Mouse (Mus musculus) left cerebral cortex, adult 9 months (tissue): ENCODE data around the gene Fhod1.

ENCODE experiments used
- DNase-seq, 2 experiments: peaks; one replicate each; pipeline ENCODE4 v3.0.0; 2022; ENCODE audit warnings: low spot score in 2 of 2

The Fhod1 gene

DNA sequence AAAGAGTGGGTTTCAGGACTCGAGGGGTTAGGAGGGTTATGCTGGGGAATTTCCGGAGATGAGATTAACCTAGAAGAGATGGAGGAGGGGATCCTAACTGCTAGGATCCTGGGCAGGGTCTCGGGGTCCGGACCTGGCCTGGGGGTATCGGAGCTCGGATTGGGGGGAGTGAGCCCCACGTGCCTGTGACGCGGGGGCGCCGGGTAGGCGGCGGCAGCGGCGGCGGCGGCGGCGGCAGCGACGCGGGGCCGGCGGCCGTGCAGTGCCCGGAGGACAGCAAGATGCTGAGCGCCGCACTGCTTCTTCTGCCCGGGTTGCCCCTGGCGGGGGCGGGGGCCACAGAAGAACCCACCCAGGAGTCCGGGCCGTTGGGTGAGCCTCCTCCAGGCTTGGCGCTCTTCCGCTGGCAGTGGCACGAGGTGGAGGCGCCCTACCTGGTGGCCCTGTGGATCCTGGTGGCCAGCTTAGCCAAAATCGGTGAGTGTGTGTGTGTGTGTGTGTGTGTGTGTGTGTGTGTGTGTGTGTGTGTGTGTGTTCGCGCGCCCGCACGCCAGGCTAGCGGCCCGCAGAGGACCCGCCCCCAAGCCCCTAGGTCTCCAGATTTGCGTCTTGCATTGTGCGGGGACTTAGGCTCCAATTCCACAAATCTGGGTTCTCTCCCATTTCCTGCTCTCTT lies 1.5 kb upstream of the Fhod1 start:
- peak in 1 of 2 experiments; percentile 34 for DNase-seq

GRCm38 (mm10) chr8:105348450-105349095 lies 820 bp upstream of the Fhod1 start, which contains the start of gene Slc9a5:
Slc9a5 (plus strand) TSS chr8:105348843.
- peak in 1 of 2 experiments; percentile 49 for DNase-seq

DNA sequence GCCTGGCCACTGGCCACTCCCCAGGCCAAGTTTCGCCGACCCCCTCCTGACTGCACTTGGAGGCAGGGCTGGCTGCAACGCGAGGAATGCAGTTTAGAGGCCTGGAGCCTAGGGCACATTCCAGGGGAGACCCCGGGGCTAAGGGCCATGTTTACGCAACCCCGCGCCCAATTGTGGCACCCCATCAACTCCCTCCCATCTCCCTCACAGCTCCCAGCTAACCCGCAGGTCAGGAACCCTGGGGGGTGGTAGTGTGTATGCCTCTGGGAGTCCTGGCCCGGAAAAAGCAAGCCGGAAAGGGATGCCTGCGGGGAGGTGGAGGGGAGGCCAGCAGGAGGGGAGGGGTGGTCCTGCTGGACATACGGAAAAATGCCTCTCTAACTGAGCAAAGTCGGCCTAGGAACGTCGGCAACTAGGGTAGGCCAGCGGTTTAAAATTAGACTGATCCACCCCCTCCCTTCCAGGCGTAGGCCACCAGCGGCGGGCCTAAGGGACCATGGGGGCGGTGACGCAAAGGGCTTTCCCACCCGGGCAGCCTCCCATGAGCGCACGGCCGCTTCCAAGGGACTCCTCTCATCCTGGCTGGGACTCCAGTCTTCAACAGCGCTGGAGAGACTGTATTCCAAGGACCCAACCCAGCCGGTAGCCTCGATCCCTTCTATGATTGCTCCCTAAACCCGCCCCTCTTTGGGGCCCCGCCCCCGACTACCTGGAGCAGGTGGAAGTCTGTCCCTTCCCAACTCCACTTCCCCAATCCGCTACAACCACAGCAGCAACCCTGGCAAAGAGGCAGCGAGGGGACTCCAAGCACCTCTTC lies 934 bp downstream of the Fhod1 start:
- peak in 1 of 2 experiments; percentile 38 for DNase-seq

DNA sequence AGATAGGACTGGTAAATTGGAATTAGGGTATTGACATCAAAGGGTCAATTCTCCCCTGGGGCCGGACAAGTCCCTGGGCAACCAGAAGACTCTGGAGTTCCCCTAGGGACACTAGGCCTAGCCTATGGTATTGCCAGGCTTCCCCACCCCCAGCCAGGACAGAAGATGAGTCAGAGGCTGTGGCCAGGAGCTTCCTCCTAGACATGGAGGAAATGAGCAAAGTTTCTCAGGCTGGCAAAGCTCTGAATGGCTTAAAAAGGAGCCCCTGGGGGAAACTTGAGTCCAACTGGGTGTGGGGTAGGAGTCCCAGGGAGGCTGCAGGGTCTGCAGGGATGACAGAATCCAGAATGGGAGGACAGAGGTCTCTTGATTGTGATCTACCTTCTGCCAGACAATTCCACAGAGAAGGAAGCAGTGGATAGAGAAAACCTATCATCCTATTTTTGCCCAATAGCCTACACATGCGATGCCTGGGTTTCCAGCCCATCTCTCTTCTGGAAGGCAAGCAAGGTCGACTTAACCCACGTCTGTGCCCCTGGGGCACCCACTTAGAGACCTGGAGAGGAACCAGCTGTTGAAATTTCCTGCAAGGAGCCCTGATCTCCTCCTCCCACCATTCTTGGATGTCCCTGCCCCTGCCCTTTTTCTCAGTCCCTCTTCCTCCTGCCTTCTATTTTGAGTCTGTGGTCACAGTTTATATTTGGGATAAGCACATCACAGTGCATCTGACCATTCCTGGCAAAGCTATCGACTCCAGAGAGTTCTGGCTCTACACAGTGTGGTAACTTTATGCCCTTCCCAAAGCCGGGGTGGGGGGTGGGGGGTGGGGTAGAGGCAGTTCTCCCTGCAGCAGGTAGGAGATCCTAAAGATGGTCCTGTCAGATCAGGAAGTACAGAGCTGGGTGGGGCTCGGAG lies 2.4 kb downstream of the Fhod1 start:
- peak in 1 of 2 experiments; percentile 31 for DNase-seq

GRCm38 (mm10) chr8:105343791-105344574 lies 3.8 kb downstream of the Fhod1 start:
- DNase-seq: no peak

DNA sequence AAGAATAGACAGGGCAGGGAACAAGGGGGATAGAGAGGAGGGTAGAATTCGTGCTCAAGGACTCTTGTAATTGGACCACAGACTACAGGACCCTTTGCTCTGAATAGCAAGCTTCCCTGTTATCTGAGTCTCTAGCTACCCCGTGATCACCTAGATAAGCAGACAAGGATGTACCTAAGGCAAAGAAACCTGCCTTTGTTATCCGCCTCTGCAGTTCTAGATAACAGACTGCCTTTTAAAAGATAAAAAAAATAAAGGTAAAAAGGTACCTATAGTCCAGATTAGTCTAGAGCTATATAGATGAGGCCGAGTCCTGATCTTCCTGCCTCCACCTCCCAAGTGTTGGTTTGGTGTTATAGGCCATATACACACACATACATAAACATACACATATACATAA lies 5.0 kb downstream of the Fhod1 start:
- no peak for DNase-seq

DNA sequence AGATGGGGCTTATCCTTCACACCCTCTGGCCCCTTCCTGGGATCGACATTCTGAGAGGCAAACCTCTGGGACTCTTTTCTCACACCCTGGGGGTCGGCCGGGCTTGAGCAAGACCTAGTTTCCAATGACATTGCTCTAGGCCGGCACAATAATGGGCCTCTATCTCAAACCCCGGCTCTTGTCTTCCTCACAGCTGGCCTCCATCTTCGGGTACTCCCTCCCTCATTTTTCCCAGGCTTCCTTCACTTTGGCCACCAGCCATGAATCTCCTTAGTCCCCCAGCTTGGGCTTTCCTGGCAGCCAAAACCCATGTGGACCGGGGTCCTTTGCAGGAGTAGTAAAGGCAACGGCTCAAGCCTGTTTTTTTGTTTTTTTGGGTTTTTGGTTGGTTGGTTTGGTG lies 6.4 kb downstream of the Fhod1 start:
- DNase-seq: no peak

GRCm38 (mm10) chr8:105339886-105340635 lies 7.7 kb downstream of the Fhod1 start:
- DNase-seq: no peak

- no peak for DNase-seq
Measured at GRCm38 (mm10) chr8:105338992-105339391, 8.8 kb downstream of the Fhod1 start.

DNA sequence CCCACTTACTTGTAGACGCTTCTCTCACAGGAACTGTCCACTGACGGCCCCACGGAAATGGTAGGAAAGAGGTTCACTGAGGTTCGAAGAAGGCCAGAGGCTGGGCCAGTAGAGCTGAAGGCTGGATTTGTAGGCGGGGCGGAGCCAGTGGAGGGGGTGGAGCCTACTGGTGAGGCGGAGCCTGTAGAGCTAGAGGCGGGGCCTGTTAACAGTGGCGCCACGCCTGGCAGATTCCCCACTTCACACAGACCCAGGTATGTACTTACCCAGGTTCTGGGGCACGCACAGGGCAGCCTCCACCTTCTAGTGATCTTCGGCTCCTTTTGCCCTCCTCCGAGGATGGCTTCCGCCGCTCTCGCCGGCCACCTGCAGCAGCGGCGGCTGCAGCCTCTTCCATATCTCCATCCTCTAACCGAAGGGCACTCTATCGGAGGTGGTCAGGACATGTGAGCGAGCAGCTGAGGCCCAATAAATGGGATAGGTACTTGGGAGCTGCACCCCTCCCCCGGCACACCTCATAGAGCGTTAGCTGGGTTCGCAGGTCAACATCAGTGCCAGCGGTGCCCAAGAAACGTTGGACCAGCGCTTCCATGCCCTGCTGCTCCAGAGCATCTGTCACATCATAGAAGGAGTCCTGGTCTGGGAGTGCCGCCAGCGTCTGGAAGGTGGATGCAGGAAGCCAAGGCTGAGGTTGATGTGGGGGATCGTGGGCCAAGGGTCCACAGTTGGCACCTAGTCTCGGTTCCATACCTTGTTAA lies 11.2 kb downstream of the Fhod1 start:
- no peak for DNase-seq

- no peak for DNase-seq
Measured at GRCm38 (mm10) chr8:105332523-105332922, 15.2 kb downstream of the Fhod1 start.

GRCm38 (mm10) chr8:105331931-105332330 lies 15.8 kb downstream of the Fhod1 start:
- no peak for DNase-seq

DNA sequence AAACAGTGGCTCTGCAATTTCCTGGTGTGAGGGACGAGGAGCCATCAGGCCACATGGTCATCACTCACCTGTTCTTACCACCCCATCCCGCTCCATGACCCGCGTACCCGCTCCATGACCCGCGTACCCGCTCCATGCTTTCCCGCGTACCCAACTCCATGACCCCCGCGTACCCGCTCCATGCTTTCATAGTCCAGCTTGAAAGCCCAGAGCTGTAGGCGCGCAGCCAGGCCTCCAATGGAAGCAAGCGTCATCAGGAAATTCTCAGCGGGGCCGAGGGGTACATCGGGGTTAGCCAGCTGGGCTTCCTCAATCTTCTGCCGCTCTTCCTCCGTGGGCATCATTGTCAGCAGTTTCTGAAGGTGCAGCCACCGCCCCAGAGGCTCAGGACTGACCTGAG lies 16.3 kb downstream of the Fhod1 start:
- DNase-seq: no peak

DNA sequence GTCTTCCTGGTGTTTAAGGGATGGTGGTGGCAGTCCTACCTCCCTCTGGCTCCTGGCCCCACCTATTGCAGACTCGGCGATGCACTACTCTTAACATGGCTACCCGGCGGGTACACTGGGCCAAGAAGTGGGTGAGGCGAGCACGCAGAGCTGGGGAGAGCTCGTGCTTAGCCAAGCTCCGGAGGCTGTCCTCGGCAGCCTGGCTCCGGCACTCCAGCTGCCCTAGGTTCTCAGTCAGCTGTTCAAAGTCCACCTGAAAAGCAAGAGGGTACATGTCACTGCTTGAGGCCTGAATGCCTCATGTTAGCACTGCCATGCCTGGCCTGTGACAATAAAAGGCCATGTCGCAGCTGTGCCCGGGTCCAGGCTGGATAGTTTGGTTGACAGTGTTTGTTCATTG lies 17.4 kb downstream of the Fhod1 start:
- no peak for DNase-seq

- no peak for DNase-seq
Measured at GRCm38 (mm10) chr8:105326968-105327367, 20.8 kb downstream of the Fhod1 start.

DNA sequence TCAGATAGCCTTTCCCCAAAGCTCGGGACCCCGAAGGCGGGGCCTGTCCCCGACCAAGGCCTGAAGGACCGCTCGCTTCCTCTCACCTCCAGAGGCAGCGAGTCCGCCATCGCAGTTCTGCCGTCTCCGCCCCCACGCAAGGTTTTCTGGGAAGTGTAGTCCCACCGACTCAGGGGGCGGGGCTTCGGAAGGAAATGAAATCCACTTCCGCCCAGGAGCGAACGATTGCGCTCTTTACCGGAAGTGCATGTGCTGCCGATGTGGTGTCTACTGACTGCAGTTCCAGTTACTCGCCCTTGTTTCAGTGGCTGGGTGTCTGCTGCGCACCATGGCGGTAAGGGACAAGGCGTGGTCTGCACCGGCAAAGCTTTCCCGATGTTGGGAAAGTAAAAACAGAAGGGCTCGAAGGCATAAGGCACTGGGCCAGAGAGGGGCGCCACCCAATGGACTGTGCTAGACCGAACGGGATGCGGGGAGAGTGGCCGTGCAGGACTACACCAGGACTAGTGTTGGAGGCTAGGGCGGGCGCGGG lies 21.5 kb downstream of the Fhod1 start, which contains the start of the genes Lrrc29 and Tmem208:
Gene Lrrc29, minus strand, starts transcription at position 138 of the 532 bp plus-strand sequence.
Gene Tmem208, plus strand, starts transcription at position 214 of the 532 bp plus-strand sequence.
- peak; percentile 90 to 97 for DNase-seq

GRCm38 (mm10) chr8:105325641-105326093 lies 22.1 kb downstream of the Fhod1 start:
- no peak for DNase-seq

GRCm38 (mm10) chr8:105323183-105323582 lies 24.6 kb downstream of the Fhod1 start:
- no peak for DNase-seq
